Mouse (Mus musculus) 3134 (cell line): ENCODE data around the gene Ptch2.

Source experiments
- DNase-seq: peaks from one replicate; pipeline ENCODE4 v3.0.0-alpha.2; 2011; ENCODE audit warnings: low spot score; ENCODE audit not compliant: insufficient read length; ENCODE audit errors: extremely low read depth

Gene Ptch2

GRCm38 (mm10) chr4:117149291-117150211 lies 53.7 kb downstream of the Ptch2 start:
- no peak for DNase-seq

GRCm38 (mm10) chr4:117150212-117150733 lies 54.4 kb downstream of the Ptch2 start:
- DNase-seq: no peak

- DNase-seq: no peak
These were observed 55.5 kb downstream of the Ptch2 start for GRCm38 (mm10) chr4:117151416-117151815.

- no peak for DNase-seq
These were observed 56.8 kb downstream of the Ptch2 start for GRCm38 (mm10) chr4:117152714-117153113.

DNA sequence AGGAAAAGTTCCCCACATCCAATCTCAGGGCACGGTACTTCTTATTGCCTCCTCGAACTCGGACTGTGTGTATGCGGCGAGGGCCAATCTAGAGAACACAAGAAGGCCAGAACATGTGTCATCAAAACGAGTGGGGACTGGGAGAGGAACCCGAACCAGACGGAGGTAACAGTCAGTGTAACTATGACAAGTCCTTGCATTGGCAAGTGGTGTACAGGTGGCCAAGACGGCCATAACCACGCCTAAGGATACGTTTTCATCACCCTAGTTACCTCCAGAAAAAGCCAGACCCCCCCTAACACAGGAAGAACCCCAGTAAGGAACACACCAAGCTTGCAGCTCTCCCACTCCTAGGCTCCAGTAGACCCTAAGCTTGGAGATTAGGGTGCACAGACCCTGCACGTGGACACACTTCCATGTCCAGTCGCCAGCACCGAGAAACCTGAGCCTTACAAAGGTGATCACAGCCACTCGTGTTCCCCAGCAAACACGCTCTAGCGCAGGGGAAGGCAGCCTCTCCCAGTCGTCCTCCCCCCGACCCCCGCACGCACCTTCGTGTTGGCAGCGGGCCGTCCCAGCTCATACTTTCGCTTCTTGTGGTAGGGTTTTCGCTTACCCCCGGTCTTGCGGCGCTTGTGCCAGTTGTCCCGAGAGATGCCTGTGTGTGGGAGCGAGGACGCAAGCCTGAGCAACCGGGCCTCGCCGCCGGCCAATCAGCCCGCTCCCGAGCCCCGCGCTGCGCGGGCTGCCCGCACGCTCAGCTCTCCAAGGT lies 59.3 kb downstream of the Ptch2 start:
- DNase-seq: peak; percentile 21

GRCm38 (mm10) chr4:117155792-117156355 lies 60.0 kb downstream of the Ptch2 start, which contains the start of gene Rps8:
TSS of gene Rps8 (minus strand) at chr4:117156243.
- peak; percentile 88 for DNase-seq

GRCm38 (mm10) chr4:117156372-117156771 lies 60.5 kb downstream of the Ptch2 start:
- no peak for DNase-seq

- no peak for DNase-seq
These were observed 63.8 kb downstream of the Ptch2 start for GRCm38 (mm10) chr4:117159666-117160065.

DNA sequence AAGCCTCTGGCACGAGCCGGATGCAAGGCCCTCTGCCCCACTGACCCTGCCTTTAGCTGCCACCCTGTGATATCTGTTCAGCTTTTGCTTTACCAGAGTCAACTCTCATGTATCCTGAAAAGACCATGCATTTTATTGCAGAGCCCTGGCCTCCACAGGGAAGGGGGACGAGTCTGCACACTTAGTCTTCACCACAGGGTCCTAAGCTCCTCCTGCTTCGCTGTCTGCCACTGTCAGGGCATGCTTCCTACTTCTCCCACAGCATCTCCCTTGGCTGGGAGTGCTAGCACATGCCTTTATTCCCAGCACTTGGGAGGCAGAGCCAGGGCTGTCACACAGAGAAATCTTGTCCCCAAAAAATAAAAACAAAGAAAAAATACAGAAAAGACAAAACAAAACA lies 65.3 kb downstream of the Ptch2 start:
- no peak for DNase-seq
